Mouse (Mus musculus) neural tube, embryonic 14.5 days (tissue): Measurements from ENCODE around the gene Cyp3a57. TPM values are rescaled to one million over a fixed set of nuclear protein-coding genes. Genes with fewer than 3 reads are reported as not detected.
"Not testable (repeated sequence)": the region's sequence is repeated elsewhere in the genome, so short reads cannot be mapped to it uniquely, and the experiment has no call there.

Experiments used
- ATAC-seq: fragments of 200-750 bp; cut with Nextera tagmentation; 2 replicates; pipeline ENCODE4 v1.8.0; 2017; ENCODE audit warnings: low read depth, mild to moderate bottlenecking, moderate TSS enrichment, moderate library complexity
- H3K27ac ChIP-seq: fragments of 300-500 bp; sonication (generic); 2 replicates; pipeline ENCODE4 v1.5.1; 2014; ENCODE audit warnings: low read depth, mild to moderate bottlenecking, control low read depth, low read length, moderate library complexity, mixed read lengths
- H3K27me3 ChIP-seq: fragments of 300-500 bp; sonication (generic); 2 replicates; pipeline ENCODE4 v1.6.1; 2014; ENCODE audit warnings: low read length; ENCODE audit not compliant: control insufficient read depth, insufficient read depth
- H3K36me3 ChIP-seq: fragments of 300-500 bp; sonication (generic); 2 replicates; pipeline ENCODE4 v1.6.1; 2014; ENCODE audit warnings: low read length, mixed read lengths; ENCODE audit not compliant: control insufficient read depth, insufficient read depth
- H3K4me1 ChIP-seq: fragments of 300-500 bp; sonication (generic); 2 replicates; pipeline ENCODE4 v1.6.1; 2014; ENCODE audit warnings: low read length; ENCODE audit not compliant: control insufficient read depth, insufficient read depth
- H3K4me2 ChIP-seq: fragments of 300-500 bp; sonication (generic); 2 replicates; pipeline ENCODE4 v1.6.1; 2014; ENCODE audit warnings: mild to moderate bottlenecking, low read depth, low read length, control low read depth
- H3K4me3 ChIP-seq: fragments of 300-500 bp; sonication (generic); 2 replicates; pipeline ENCODE4 v1.5.1; 2014; ENCODE audit warnings: low read depth, low read length, control low read depth, mixed read lengths
- H3K9ac ChIP-seq: fragments of 300-500 bp; sonication (generic); replicated peaks from 2 replicates; pipeline ENCODE4 v1.6.1; 2014; ENCODE audit warnings: low read depth, mild to moderate bottlenecking, control low read depth, low read length, mixed read lengths
- H3K9me3 ChIP-seq: fragments of 300-500 bp; sonication (generic); 2 replicates; pipeline ENCODE4 v1.6.1; 2016; ENCODE audit warnings: low read length; ENCODE audit not compliant: control insufficient read depth
- WGBS: fragments of 180-500 bp; shearing (Covaris S2); extraction: QIAGEN DNeasy Blood & Tissue Kit; methylation state at CpG from one replicate; pipeline ENCODE4 v1.1.7; 2014; 5-methylcytosine and 5-hydroxymethylcytosine counted together
- polyA plus RNA-seq: library from polyadenylated mRNA; unstranded; fragments of >200 nt; fragmentation: Nextera tagmentation; extraction: Ambion mirVana; gene quantifications from 2 replicates; pipeline ENCODE4 v1.2.1, GENCODE M21; 2014

Cyp3a57 gene
- polyA plus RNA-seq, 1 experiment from 2014 or later: not detected

DNA sequence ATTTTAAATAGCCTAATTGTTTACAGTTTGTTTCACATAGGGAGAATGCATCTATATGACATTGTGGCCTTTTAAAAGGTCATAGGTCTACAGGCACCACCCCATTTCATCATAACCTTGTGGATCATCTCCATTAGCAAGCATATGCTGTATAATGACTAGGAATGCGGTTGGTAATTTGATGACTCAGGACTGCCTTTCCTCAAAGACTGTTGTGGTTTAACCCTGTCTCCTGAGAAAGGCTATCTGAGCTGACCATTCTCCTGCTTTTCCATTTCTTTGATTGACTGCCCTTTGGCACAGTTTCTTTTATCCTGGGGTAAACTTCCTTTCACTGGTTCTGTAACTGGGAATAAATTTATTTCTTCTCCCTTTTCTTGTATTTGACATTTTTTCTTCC lies 8.0 kb downstream of the Cyp3a57 start:
- Histone ChIP-seq H3K4me3 (no peak overlapping the region), H3K36me3 (no peaks in the 10 kb centered on the region), H3K9ac (no peak overlapping the region), H3K4me2 (no peak overlapping the region), H3K4me1 (no peaks in the 10 kb centered on the region), H3K27ac (no peak overlapping the region), H3K27me3 (no peaks in the 10 kb centered on the region), H3K9me3 (peaks cover 2% of the 10 kb centered on the region; the same call in 1 of the 2 replicates)
- 86% methylated on average over 1 of the region's 1 CpGs for WGBS
- no peak for ATAC-seq

- H3K9me3 ChIP-seq, H3K27ac ChIP-seq, H3K4me3 ChIP-seq, H3K4me2 ChIP-seq, ATAC-seq, H3K27me3 ChIP-seq, H3K4me1 ChIP-seq, H3K36me3 ChIP-seq, H3K9ac ChIP-seq: not testable (repeated sequence)
- WGBS: 88% methylated on average over 9 of the region's 9 CpGs
Measured at GRCm38 (mm10) chr5:145415416-145415815, 70.3 kb downstream of the Cyp3a57 start.

DNA sequence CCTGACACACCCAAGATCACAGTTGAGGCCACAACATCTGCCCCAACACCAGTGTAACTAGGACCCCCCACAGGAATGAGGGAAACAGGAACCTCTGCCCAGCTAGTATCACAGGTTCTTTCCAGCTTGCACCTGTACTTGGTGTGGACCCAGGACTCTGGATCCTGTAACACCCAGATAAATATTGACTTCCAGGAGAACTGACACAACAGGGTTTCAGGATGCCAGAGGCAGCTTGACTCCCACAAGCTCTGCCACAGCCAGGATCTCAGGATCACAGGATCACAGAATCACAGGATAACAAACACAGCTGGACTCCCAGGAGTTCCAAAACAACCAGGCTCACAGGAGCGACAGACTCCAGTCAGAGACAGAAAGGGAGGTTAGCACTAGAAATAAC lies 77.2 kb downstream of the Cyp3a57 start:
- Histone ChIP-seq H3K36me3 (no peaks in the 10 kb centered on the region), H3K4me1 (no peaks in the 10 kb centered on the region), H3K4me3 (no peak overlapping the region), H3K9me3 (no peaks in the 10 kb centered on the region), H3K4me2 (no peak overlapping the region), H3K27me3 (no peaks in the 10 kb centered on the region), H3K27ac (no peak overlapping the region), H3K9ac (no peak overlapping the region)
- no peak for ATAC-seq
- 86% methylated on average over 1 of the region's 1 CpGs for WGBS

DNA sequence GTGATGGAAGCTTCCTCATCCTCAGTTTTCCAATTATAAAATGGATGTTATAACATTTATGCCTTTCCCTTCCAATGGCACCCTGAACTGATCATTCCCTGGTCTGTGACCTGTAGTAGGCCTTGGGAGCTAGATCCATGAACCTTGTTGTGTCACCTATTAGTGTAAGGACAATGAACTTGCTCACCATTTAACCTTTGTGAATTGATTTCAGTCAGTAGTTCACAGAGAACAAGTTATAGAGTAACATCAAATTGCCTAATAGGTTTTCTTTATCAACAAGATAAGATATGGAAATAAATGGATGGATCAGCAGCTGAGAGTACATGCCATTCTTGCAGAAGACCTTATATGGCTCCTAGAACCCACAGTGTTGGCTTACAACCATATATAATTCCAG lies 85.9 kb downstream of the Cyp3a57 start:
- Histone ChIP-seq H3K4me3 (no peak overlapping the region), H3K27me3 (no peaks in the 10 kb centered on the region), H3K36me3 (no peaks in the 10 kb centered on the region), H3K9me3 (peaks cover 3% of the 10 kb centered on the region; the same call in 1 of the 2 replicates), H3K9ac (no peak overlapping the region), H3K4me2 (no peak overlapping the region), H3K27ac (no peak overlapping the region), H3K4me1 (no peaks in the 10 kb centered on the region)
- ATAC-seq: no peak

GRCm38 (mm10) chr5:145433688-145434087 lies 88.6 kb downstream of the Cyp3a57 start:
- no peaks in the 10 kb centered on the region for H3K36me3 ChIP-seq
- H3K4me3 ChIP-seq: no peak overlapping the region
- H3K27me3 ChIP-seq: no peaks in the 10 kb centered on the region
- 74% methylated on average over 1 of the region's 1 CpGs for WGBS
- no peaks in the 10 kb centered on the region for H3K4me1 ChIP-seq
- H3K9me3 ChIP-seq: peaks cover 3% of the 10 kb centered on the region; the same call in 1 of the 2 replicates
- no peak overlapping the region for H3K9ac ChIP-seq
- H3K27ac ChIP-seq: no peak overlapping the region
- no peak for ATAC-seq
- H3K4me2 ChIP-seq: no peak overlapping the region

Other genes starting within 250 kb of the Cyp3a57 start
- 14.1 and 41.7 TPM in 2 replicates for gene Arpc1b, start 231.1 kb upstream of the Cyp3a57 start, polyA plus RNA-seq
- 98.1 and 109 TPM in 2 replicates for gene Pdap1, start 205.0 kb upstream of the Cyp3a57 start, polyA plus RNA-seq
- 182 and 198 TPM in 2 replicates for gene Bud31, start 204.9 kb upstream of the Cyp3a57 start, polyA plus RNA-seq
- gene Ptcd1, start 178.2 kb upstream of the Cyp3a57 start, polyA plus RNA-seq: 15.9 and 17.8 TPM in 2 replicates
- gene Cpsf4, start 178.1 kb upstream of the Cyp3a57 start, polyA plus RNA-seq: 30.1 and 31.3 TPM in 2 replicates
- gene Atp5j2, start 153.2 kb upstream of the Cyp3a57 start, polyA plus RNA-seq: 539 and 628 TPM in 2 replicates
- gene Zkscan14, start 143.4 kb upstream of the Cyp3a57 start, polyA plus RNA-seq: 15.2 and 17.0 TPM in 2 replicates
- gene Zkscan5, start 140.7 kb upstream of the Cyp3a57 start, polyA plus RNA-seq: 13.5 and 15.4 TPM in 2 replicates
- gene Zfp655, start 113.6 kb upstream of the Cyp3a57 start, polyA plus RNA-seq: 43.7 and 44.3 TPM in 2 replicates
- 0.40 and 0.57 TPM in 2 replicates for gene Zscan25, start 64.8 kb upstream of the Cyp3a57 start, polyA plus RNA-seq
- gene Cyp3a16, start 124.4 kb downstream of the Cyp3a57 start, polyA plus RNA-seq: not detected in 2 replicates
- gene Cyp3a41b, start 239.5 kb downstream of the Cyp3a57 start, polyA plus RNA-seq: not detected in 2 replicates